Mouse (Mus musculus): ENCODE measurements around the gene Tuba4a. TPM values are rescaled to one million over a fixed set of nuclear protein-coding genes. Genes with fewer than 3 reads are reported as not detected.

Gene Tuba4a
- polyA plus RNA-seq, 1 experiment from 2014 or later: 94.8 TPM

GRCm38 (mm10) chr1:75210136-75211087 lies 9.3 kb downstream of the Tuba4a start, which contains the start of the genes Glb1l and Stk16:
Gene Glb1l (minus strand): TSS chr1:75210813.
Gene Stk16 (plus strand): TSS chr1:75210838.
- H3K27me3 ChIP-seq: no peaks in the 10 kb centered on the region
- H3K4me2 ChIP-seq (replicated peaks): peak within 1 kb of the TSS; percentile 90
- H3K9ac ChIP-seq: peak within 1 kb of the TSS; percentile 93
- peaks cover 42% of the 10 kb centered on the region for H3K4me1 ChIP-seq
- H3K4me3 ChIP-seq (replicated peaks): peak within 1 kb of the TSS; percentile 73
- peak; percentile 90 for ATAC-seq (ENCODE audit: insufficient number of reproducible peaks, low FRiP score, low TSS enrichment, low read depth)
- peaks cover 36% of the 10 kb centered on the region for H3K36me3 ChIP-seq
- no peaks in the 10 kb centered on the region for H3K9me3 ChIP-seq (replicated peaks)
- 5% methylated on average over 42 of the region's 42 CpGs for WGBS
- no peak within 1 kb of the TSS for H3K27ac ChIP-seq (replicated peaks)

- H3K36me3 ChIP-seq: peaks cover 24% of the 10 kb centered on the region
- H3K9me3 ChIP-seq (replicated peaks): no peaks in the 10 kb centered on the region
- H3K4me1 ChIP-seq: peaks cover 42% of the 10 kb centered on the region
- peak overlapping the region; percentile 53 for H3K9ac ChIP-seq
- peak overlapping the region; percentile 90 for H3K4me2 ChIP-seq (replicated peaks)
- peak overlapping the region; percentile 73 for H3K4me3 ChIP-seq (replicated peaks)
- H3K27ac ChIP-seq (replicated peaks): peak overlapping the region; percentile 63
- WGBS: 13% methylated on average over 34 of the region's 34 CpGs
- no peak for ATAC-seq (ENCODE audit: insufficient number of reproducible peaks, low FRiP score, low TSS enrichment, low read depth)
- no peaks in the 10 kb centered on the region for H3K27me3 ChIP-seq
Measured at GRCm38 (mm10) chr1:75208967-75209678, 10.5 kb downstream of the Tuba4a start.

GRCm38 (mm10) chr1:75201236-75201635 lies 18.4 kb downstream of the Tuba4a start:
- 94% methylated on average over 1 of the region's 1 CpGs for WGBS
- no peak overlapping the region for H3K9ac ChIP-seq
- no peak overlapping the region for H3K27ac ChIP-seq (replicated peaks)
- H3K4me2 ChIP-seq (replicated peaks): no peak overlapping the region
- no peaks in the 10 kb centered on the region for H3K4me1 ChIP-seq
- peaks cover 39% of the 10 kb centered on the region for H3K36me3 ChIP-seq
- H3K9me3 ChIP-seq (replicated peaks): no peaks in the 10 kb centered on the region
- no peak overlapping the region for H3K4me3 ChIP-seq (replicated peaks)
- no peaks in the 10 kb centered on the region for H3K27me3 ChIP-seq
- ATAC-seq (ENCODE audit: insufficient number of reproducible peaks, low FRiP score, low TSS enrichment, low read depth): no peak

- no peak for ATAC-seq (ENCODE audit: insufficient number of reproducible peaks, low FRiP score, low TSS enrichment, low read depth)
- 0% methylated on average over 19 of the region's 19 CpGs for WGBS
- no peaks in the 10 kb centered on the region for H3K27me3 ChIP-seq
- H3K27ac ChIP-seq (replicated peaks): peak overlapping the region; percentile 95
- H3K9ac ChIP-seq: peak overlapping the region; percentile 87
- H3K4me2 ChIP-seq (replicated peaks): peak overlapping the region; percentile 79
- peak overlapping the region; percentile 90 for H3K4me3 ChIP-seq (replicated peaks)
- no peaks in the 10 kb centered on the region for H3K9me3 ChIP-seq (replicated peaks)
- H3K36me3 ChIP-seq: peaks cover 37% of the 10 kb centered on the region
- H3K4me1 ChIP-seq: peaks cover 21% of the 10 kb centered on the region
Measured at GRCm38 (mm10) chr1:75192452-75192851, 27.2 kb downstream of the Tuba4a start.

GRCm38 (mm10) chr1:75191622-75192402 lies 27.9 kb downstream of the Tuba4a start, which contains the start of the genes Ankzf1 and Atg9a:
Gene Ankzf1 (plus strand): TSS chr1:75192151.
Gene Atg9a (minus strand): TSS chr1:75192196.
- H3K27ac ChIP-seq (replicated peaks): peak within 1 kb of the TSS; percentile 95
- ATAC-seq (ENCODE audit: insufficient number of reproducible peaks, low FRiP score, low TSS enrichment, low read depth): peak; percentile 99
- H3K36me3 ChIP-seq: peaks cover 39% of the 10 kb centered on the region
- WGBS: under 1% methylated on average over 56 of the region's 56 CpGs
- H3K9ac ChIP-seq: peak within 1 kb of the TSS; percentile 87
- H3K4me3 ChIP-seq (replicated peaks): peak within 1 kb of the TSS; percentile 90
- peaks cover 21% of the 10 kb centered on the region for H3K4me1 ChIP-seq
- H3K9me3 ChIP-seq (replicated peaks): no peaks in the 10 kb centered on the region
- H3K27me3 ChIP-seq: no peaks in the 10 kb centered on the region
- H3K4me2 ChIP-seq (replicated peaks): peak within 1 kb of the TSS; percentile 79

- 41% methylated on average over 5 of the region's 5 CpGs for WGBS
- H3K4me2 ChIP-seq (replicated peaks): peak overlapping the region; percentile 79
- peak overlapping the region; percentile 76 for H3K9ac ChIP-seq
- H3K4me1 ChIP-seq: peaks cover 21% of the 10 kb centered on the region
- H3K9me3 ChIP-seq (replicated peaks): no peaks in the 10 kb centered on the region
- ATAC-seq (ENCODE audit: insufficient number of reproducible peaks, low FRiP score, low TSS enrichment, low read depth): no peak
- H3K27ac ChIP-seq (replicated peaks): peak overlapping the region; percentile 95
- H3K4me3 ChIP-seq (replicated peaks): peak overlapping the region; percentile 90
- H3K36me3 ChIP-seq: peaks cover 39% of the 10 kb centered on the region
- H3K27me3 ChIP-seq: no peaks in the 10 kb centered on the region
Measured at GRCm38 (mm10) chr1:75191258-75191621, 28.4 kb downstream of the Tuba4a start.

- ATAC-seq (ENCODE audit: insufficient number of reproducible peaks, low FRiP score, low TSS enrichment, low read depth): no peak
- Histone ChIP-seq H3K4me2 (replicated peaks) (peak overlapping the region; percentile 79), H3K27ac (replicated peaks) (no peak overlapping the region)
Measured at GRCm38 (mm10) chr1:75190577-75190976, 29.1 kb downstream of the Tuba4a start.

GRCm38 (mm10) chr1:75187914-75188483 lies 31.7 kb downstream of the Tuba4a start:
- no peak overlapping the region for H3K4me3 ChIP-seq (replicated peaks)
- no peak for ATAC-seq (ENCODE audit: insufficient number of reproducible peaks, low FRiP score, low TSS enrichment, low read depth)
- H3K27ac ChIP-seq (replicated peaks): no peak overlapping the region
- H3K36me3 ChIP-seq: peaks cover 57% of the 10 kb centered on the region
- 81% methylated on average over 2 of the region's 2 CpGs for WGBS
- no peak overlapping the region for H3K4me2 ChIP-seq (replicated peaks)
- H3K9ac ChIP-seq: no peak overlapping the region
- H3K4me1 ChIP-seq: peaks cover 16% of the 10 kb centered on the region
- no peaks in the 10 kb centered on the region for H3K9me3 ChIP-seq (replicated peaks)
- no peaks in the 10 kb centered on the region for H3K27me3 ChIP-seq

More at GRCm38 (mm10) chr1:75190577-75190976, 29.1 kb downstream of the Tuba4a start:
- no peaks in the 10 kb centered on the region for H3K9me3 ChIP-seq (replicated peaks)
- no peaks in the 10 kb centered on the region for H3K27me3 ChIP-seq
- H3K36me3 ChIP-seq: peaks cover 39% of the 10 kb centered on the region
- WGBS: 68% methylated on average over 2 of the region's 2 CpGs
- peaks cover 21% of the 10 kb centered on the region for H3K4me1 ChIP-seq
- no peak overlapping the region for H3K9ac ChIP-seq
- peak overlapping the region; percentile 90; the same call in 1 of the 2 replicates for H3K4me3 ChIP-seq (replicated peaks)

GRCm38 (mm10) chr1:75187126-75187525 lies 32.5 kb downstream of the Tuba4a start:
- H3K4me1 ChIP-seq: peaks cover 14% of the 10 kb centered on the region
- no peaks in the 10 kb centered on the region for H3K27me3 ChIP-seq
- no peak for ATAC-seq (ENCODE audit: insufficient number of reproducible peaks, low FRiP score, low TSS enrichment, low read depth)
- peaks cover 66% of the 10 kb centered on the region for H3K36me3 ChIP-seq
- H3K9ac ChIP-seq: no peak overlapping the region
- no peaks in the 10 kb centered on the region for H3K9me3 ChIP-seq (replicated peaks)
- no peak overlapping the region for H3K4me2 ChIP-seq (replicated peaks)
- no peak overlapping the region for H3K27ac ChIP-seq (replicated peaks)
- no peak overlapping the region for H3K4me3 ChIP-seq (replicated peaks)

- ATAC-seq (ENCODE audit: insufficient number of reproducible peaks, low FRiP score, low TSS enrichment, low read depth): no peak
- Histone ChIP-seq H3K4me1 (peaks cover 8% of the 10 kb centered on the region; the same call in 1 of the 2 replicates), H3K4me2 (replicated peaks) (no peak overlapping the region), H3K27me3 (no peaks in the 10 kb centered on the region), H3K36me3 (peaks cover 73% of the 10 kb centered on the region), H3K9ac (no peak overlapping the region), H3K27ac (replicated peaks) (no peak overlapping the region), H3K9me3 (replicated peaks) (no peaks in the 10 kb centered on the region), H3K4me3 (replicated peaks) (no peak overlapping the region)
- 94% methylated on average over 11 of the region's 11 CpGs for WGBS
Measured at GRCm38 (mm10) chr1:75185495-75185894, 34.2 kb downstream of the Tuba4a start.
